Mouse (Mus musculus) erythroblast, adult 5-6 weeks (primary cell): ENCODE data around the gene Hist1h3a. TPM values are rescaled to one million over a fixed set of nuclear protein-coding genes. Genes with fewer than 3 reads are reported as not detected.

Source experiments
- ATAC-seq: replicated peaks from 2 replicates; pipeline ENCODE4 v1.8.0; 2016; ENCODE audit warnings: moderate number of reproducible peaks, mild to moderate bottlenecking, moderate TSS enrichment, inconsistent platforms; ENCODE audit not compliant: poor library complexity, low FRiP score, severe bottlenecking
- total RNA-seq, 2 experiments: library from RNA; stranded (forward) in 1 of 2; stranded (reverse) in 1 of 2; fragments of 150-400 nt in 1 of 2; fragments of 200-764, 138-1000 nt in 1 of 2; gene quantifications; 2 replicates each; pipeline versions ENCODE4 v1.2.3 to v1.2.4; 2015 to 2017; ENCODE audit warnings: low replicate concordance in 2 of 2

Gene Hist1h3a
- total RNA-seq, 2 experiments from 2014 or later: 29.6 to 175 TPM

- no peak for ATAC-seq
Observed at GRCm38 (mm10) chr13:23760240-23760971, 1.8 kb downstream of the Hist1h3a start.

- no peak for ATAC-seq
Observed at GRCm38 (mm10) chr13:23759916-23760239, 2.3 kb downstream of the Hist1h3a start.

GRCm38 (mm10) chr13:23759251-23759771, 2.9 kb downstream of the Hist1h3a start:
- no peak for ATAC-seq

- ATAC-seq: no peak
Observed at GRCm38 (mm10) chr13:23757921-23758320, 4.3 kb downstream of the Hist1h3a start.

- peak; percentile 32 for ATAC-seq
Observed at GRCm38 (mm10) chr13:23757211-23757773, 4.9 kb downstream of the Hist1h3a start.

GRCm38 (mm10) chr13:23756790-23757189, 5.4 kb downstream of the Hist1h3a start, which contains the start of gene Hist1h4b:
Hist1h4b (plus strand) TSS chr13:23757013.
- ATAC-seq: peak; percentile 61

- no peak for ATAC-seq
Observed at GRCm38 (mm10) chr13:23755000-23755399, 7.2 kb downstream of the Hist1h3a start.

GRCm38 (mm10) chr13:23753314-23754078, 8.7 kb downstream of the Hist1h3a start:
- no peak for ATAC-seq

- no peak for ATAC-seq
Observed at GRCm38 (mm10) chr13:23752742-23753172, 9.4 kb downstream of the Hist1h3a start.

GRCm38 (mm10) chr13:23752067-23752741, 10.0 kb downstream of the Hist1h3a start, which contains the start of gene Hist1h3b:
Hist1h3b (plus strand) TSS chr13:23752267.
- ATAC-seq: peak; percentile 67

GRCm38 (mm10) chr13:23751478-23751956, 10.7 kb downstream of the Hist1h3a start:
- peak; percentile 13; the same call in 1 of the 2 replicates for ATAC-seq

GRCm38 (mm10) chr13:23750839-23751477, 11.2 kb downstream of the Hist1h3a start, which contains the start of gene Hist1h2ab:
Hist1h2ab (plus strand) TSS chr13:23751126.
- peak; percentile 63 for ATAC-seq

- no peak for ATAC-seq
Observed at GRCm38 (mm10) chr13:23749563-23750121, 12.5 kb downstream of the Hist1h3a start.

- ATAC-seq: no peak
Observed at GRCm38 (mm10) chr13:23747892-23748288, 14.3 kb downstream of the Hist1h3a start.

GRCm38 (mm10) chr13:23747081-23747891, 14.9 kb downstream of the Hist1h3a start:
- 0 out of 2 replicates have a peak, but pooled peaks have one; percentile 9 for ATAC-seq

GRCm38 (mm10) chr13:23746201-23747080, 15.7 kb downstream of the Hist1h3a start, which contains the start of gene Hist1h2bb:
Hist1h2bb (plus strand) TSS chr13:23746734.
- ATAC-seq: peak; percentile 76
